Mouse (Mus musculus): ENCODE measurements around the gene Commd7. TPM values are rescaled to one million over a fixed set of nuclear protein-coding genes. Genes with fewer than 3 reads are reported as not detected.

The Commd7 gene
- polyA plus RNA-seq (2012; rRNA removed), result 34.1 and 42.9 TPM in 2 replicates

DNA sequence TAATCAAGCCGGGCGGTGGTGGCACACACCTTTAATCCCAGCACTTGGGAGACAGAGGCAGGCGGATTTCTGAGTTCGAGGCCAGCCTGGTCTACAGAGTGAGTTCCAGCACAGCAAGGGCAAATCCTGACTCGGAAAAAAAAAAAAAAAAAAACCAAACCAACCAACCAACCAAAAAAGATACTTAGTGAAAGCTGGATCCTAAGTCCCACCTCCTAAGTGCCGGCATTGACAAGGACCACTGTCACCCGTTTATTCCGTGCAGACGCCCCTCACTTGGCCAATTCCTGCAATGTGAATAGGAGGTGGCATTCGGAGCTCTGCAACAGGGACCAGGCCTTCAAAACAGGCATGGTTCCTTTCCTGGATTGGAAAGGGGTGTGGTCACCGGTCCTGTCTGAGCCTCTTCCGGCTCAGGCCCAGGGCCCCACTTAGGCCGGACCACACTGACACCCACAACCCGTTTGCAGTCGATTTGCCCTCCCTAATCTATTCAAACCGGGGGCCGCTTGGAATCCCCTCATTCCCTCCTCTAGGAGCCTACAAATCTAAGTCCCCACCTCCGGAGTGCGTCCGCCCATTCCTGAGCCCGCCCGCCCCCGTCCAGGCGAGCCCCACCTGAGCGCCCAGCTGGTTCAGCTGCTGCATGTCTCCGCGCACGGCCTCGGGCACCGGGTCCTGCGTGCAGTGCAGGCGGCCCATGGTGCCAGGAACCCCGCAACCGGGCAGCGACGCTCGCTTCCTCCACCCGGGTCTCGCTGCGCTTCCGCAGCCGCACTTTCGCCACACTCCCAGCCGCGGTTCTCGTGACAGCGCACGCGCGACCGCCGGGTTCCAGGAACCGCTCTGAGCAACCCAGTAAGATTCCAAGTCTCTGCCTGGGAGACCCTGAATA is at the start of gene Commd7:
Gene Commd7, minus strand, starts transcription at position 806 of the 895 bp plus-strand sequence.

DNA sequence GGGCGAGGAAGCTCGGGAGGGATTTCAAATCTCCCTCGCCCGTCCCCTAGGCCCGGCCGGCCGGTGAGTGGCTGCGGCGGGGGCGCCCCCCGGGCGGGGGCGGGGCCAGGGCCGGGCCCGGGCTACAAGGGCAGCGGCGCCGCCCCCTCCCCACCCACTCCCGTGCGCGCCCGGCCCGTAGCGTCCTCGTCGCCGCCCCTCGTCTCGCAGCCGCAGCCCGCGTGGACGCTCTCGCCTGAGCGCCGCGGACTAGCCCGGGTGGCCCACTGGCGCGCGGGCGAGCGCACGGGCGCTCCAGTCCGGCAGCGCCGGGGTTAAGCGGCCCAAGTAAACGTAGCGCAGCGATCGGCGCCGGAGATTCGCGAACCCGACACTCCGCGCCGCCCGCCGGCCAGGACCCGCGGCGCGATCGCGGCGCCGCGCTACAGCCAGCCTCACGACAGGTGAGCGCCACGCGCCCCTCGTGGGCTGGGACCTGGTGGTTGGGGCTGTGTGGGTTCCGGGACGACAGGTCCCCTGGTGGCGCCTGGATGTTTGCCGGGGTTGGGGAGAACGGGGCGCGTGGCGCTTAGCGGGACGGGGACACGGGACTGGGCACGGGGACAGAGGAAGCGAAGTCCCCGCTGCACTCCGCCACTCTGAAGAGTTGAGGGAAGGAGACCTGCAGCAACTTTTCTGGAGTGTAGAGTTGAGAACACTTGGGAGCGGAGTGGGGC is 16.9 kb upstream of the Commd7 start, which contains the start of gene Dnmt3b:
Gene Dnmt3b, plus strand, starts transcription at position 153 of the 716 bp plus-strand sequence.

Other genes with a start within 250 kb of the Commd7 start
- gene 4930404H24Rik, start 140.0 kb downstream of the Commd7 start, polyA plus RNA-seq (2012; rRNA removed), result not detected in 2 replicates
- gene Nol4l, start 102.8 kb downstream of the Commd7 start, polyA plus RNA-seq (2012; rRNA removed), result 24.5 and 37.1 TPM in 2 replicates
- gene Dnmt3b, start 16.7 kb upstream of the Commd7 start, polyA plus RNA-seq (2012; rRNA removed), result 10.0 and 10.2 TPM in 2 replicates
- 0.11 and 0.20 TPM in 2 replicates for gene Dnmt3c, start 63.9 kb upstream of the Commd7 start, polyA plus RNA-seq (2012; rRNA removed)
- gene Mapre1, start 108.5 kb upstream of the Commd7 start, polyA plus RNA-seq (2012; rRNA removed), result 61.4 and 80.7 TPM in 2 replicates
- gene Efcab8, start 147.2 kb upstream of the Commd7 start, polyA plus RNA-seq (2012; rRNA removed), result 0.08 and 0.19 TPM in 2 replicates
- gene Sun5, start 238.3 kb upstream of the Commd7 start, polyA plus RNA-seq (2012; rRNA removed), result not detected in 2 replicates
- gene Bpifb2, start 242.3 kb upstream of the Commd7 start, polyA plus RNA-seq (2012; rRNA removed), result 0.05 TPM in 1 of 2 replicates, not detected in the other